Mouse (Mus musculus) kidney, adult 8-10 months (tissue): Measurements from ENCODE around the gene BC024063.
"Not testable (repeated sequence)": the region's sequence is repeated elsewhere in the genome, so short reads cannot be mapped to it uniquely, and the experiment has no call there.

Source experiments
- DNase-seq, 2 experiments: peaks; one replicate each; pipeline ENCODE4 v3.0.0; 2022

The BC024063 gene

GRCm38 (mm10) chr10:82082728-82083621 is at the start of gene BC024063:
TSS of gene BC024063 (plus strand) at chr10:82083353.
- peak; percentile 43 to 68 for DNase-seq

DNA sequence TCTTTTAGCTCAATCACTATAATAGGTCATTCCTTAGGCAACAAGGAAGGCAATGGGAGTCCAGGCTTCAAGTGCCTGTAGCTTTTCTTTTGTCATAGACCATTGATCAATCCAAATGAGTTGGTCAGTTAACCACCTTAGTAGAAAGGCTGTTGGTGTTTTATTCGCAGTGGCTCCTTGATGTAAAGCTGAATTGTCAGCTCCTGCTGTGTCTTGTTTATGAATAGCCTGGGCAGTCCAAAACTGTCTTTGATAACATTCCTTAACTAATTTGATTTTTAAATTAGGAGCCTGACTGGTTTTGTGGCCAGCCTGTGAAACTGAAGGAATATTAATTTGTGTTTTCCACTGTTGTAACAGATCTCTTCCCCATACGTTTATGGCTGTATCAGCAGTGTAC is 41.0 kb upstream of the BC024063 start:
- DNase-seq: no peak

DNA sequence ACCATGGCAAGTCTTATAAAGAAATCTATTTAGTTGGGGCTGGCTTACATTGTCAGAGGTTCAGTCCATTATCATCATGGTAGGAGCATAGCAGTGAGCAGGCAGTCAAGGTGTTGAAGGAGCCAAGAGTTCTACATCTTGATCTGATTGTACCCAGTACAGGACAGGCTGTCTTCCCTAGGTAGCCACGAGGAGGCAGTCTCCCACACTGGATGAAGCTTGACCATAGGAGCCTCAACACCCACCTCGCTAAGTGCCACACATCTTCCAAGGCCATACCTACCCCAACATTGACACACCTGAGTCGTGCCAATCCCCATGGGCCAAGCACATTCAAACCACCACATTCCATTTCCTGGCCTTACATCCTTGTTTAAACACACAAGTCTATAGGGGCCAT is 36.5 kb upstream of the BC024063 start:
- no peak for DNase-seq

GRCm38 (mm10) chr10:82047597-82048459 is 35.3 kb upstream of the BC024063 start, which contains the start of gene Zfp873:
TSS of gene Zfp873 (plus strand) at chr10:82048123.
- DNase-seq: peak; percentile 92 to 93

DNA sequence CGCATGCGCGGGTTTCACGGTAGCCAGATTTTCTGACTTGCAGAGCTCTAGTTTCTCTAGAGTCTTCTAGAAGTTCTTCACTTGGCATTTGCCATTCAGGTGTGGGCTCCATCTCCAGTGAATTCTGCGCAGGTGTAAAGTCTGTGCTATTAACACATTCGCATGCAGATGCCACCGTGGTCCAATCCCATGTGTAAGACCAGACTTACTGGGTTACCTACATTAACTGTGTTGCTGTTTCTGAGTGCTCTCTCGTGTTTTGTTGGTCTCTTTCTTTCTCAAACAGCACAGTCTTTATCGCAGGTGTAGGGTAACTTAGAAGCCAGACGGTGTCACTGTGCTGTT is 34.7 kb upstream of the BC024063 start:
- not testable (repeated sequence) for DNase-seq

DNA sequence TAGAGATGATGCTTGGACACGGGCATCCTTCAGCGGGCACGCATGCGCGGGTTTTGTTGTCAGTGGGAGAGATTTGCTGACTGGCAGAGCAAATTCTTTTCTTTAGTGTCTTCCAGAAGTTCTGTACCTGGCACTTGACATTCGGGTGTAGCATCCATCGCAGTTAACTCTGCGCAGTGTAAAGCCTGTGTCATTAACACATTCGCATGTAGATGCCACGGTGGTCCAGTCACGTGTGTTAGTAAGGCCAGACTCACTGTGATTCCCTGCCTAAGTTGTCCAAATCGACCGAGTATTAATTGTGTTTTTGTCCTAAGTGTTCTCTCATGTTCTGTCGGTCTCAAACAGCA is 444 bp downstream of the BC024063 start:
- DNase-seq: not testable (repeated sequence)

GRCm38 (mm10) chr10:82117206-82117605 is 34.1 kb downstream of the BC024063 start:
- DNase-seq: no peak

DNA sequence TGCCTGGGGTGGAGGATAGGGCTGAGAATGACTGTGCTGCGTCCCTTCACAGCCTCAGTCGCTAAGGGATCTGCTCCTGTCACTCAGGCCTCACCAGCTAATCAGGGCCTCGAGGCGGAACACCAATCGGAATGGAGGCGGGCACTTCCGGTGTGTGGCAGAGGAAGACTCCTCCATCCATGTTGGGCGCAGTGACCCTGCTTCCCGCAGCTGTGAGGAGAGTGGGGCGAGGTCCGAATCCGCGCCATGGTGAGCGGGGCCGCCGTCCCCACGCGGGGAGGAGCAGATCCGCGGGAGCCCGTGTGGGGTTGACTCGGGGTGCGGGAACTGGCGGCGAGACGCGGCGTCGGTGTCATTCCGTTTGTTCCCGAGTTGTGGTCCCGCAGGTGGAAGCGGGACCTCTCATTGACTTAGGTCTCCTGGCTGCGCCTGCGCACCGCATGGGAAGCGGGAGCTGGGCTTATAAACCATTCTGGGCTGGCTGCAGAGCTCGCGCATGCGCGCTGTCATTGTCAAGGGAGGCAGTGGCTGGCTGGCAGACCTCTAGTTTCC is 44.8 kb downstream of the BC024063 start, which contains the start of gene AU041133:
Gene AU041133 (plus strand): TSS at position 164 of the 552 bp plus-strand sequence.
- DNase-seq: peak; percentile 80 to 88

DNA sequence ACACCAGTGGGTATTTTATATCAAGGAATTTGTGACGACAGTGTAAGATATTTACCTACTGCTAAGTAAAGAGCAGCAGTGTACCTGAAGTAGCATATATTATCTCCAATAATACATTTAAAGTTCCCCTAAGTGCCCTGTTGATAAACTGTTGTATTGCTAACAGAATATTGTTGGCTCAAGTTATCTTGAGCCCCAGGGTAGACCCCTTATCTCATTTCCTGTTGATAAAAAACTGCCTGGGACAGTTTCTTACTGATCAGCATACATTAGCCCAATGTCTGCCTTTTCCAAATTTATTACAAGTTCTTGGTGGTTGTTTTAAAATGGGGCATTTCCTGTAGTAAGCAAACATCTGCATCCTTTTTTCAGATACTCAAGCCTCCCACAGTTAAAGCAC is 62.1 kb downstream of the BC024063 start:
- DNase-seq: no peak

DNA sequence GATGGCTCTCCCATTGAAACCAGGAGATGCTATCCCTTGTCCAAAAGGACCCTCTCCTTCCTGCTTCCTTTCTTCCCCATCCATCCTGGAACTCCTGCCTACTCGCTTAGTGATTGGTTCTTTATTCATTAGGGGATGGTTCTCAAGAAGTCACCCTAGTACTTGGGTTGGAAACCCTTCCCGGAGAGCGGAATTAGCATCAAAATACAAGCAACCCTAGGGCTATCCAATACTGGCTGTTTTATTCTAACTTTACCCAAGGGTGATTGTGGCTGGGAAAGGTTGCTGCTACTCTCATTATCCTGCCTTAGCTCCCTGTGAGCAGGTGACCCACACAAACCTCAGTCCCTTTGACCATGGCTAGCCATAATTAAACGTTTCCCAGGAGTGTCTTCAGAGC is 64.4 kb downstream of the BC024063 start:
- no peak for DNase-seq
